Mouse (Mus musculus) neural tube, embryonic 11.5 days (tissue): ENCODE results near the gene Afg1l. TPM values are rescaled to one million over a fixed set of nuclear protein-coding genes. Genes with fewer than 3 reads are reported as not detected.

Source experiments
- ATAC-seq: fragments of 200-750 bp; cut with Nextera tagmentation; 2 replicates; pipeline ENCODE4 v1.8.0; 2017; ENCODE audit warnings: moderate number of reproducible peaks, mild to moderate bottlenecking, moderate TSS enrichment, moderate library complexity; ENCODE audit not compliant: insufficient read depth, low FRiP score, low TSS enrichment
- DNase-seq: peaks from one replicate; pipeline ENCODE4 v3.0.0-alpha.2; 2015; ENCODE audit warnings: low spot score
- H3K27ac ChIP-seq: fragments of 300-500 bp; sonication (generic); 2 replicates; pipeline ENCODE4 v1.5.1; 2014; ENCODE audit warnings: low read depth, mild to moderate bottlenecking, low read length
- H3K27me3 ChIP-seq: fragments of 300-500 bp; sonication (generic); 2 replicates; pipeline ENCODE4 v1.6.1; 2014; ENCODE audit warnings: mild to moderate bottlenecking, low read length, mixed read lengths; ENCODE audit not compliant: control insufficient read depth, insufficient read depth
- H3K36me3 ChIP-seq: fragments of 300-500 bp; sonication (generic); 2 replicates; pipeline ENCODE4 v1.6.1; 2014; ENCODE audit warnings: mild to moderate bottlenecking, low read length, moderate library complexity, mixed read lengths; ENCODE audit not compliant: control insufficient read depth, insufficient read depth
- H3K4me1 ChIP-seq: fragments of 300-500 bp; sonication (generic); 2 replicates; pipeline ENCODE4 v1.6.1; 2014; ENCODE audit warnings: low read length, mixed read lengths; ENCODE audit not compliant: control insufficient read depth, insufficient read depth
- H3K4me2 ChIP-seq: fragments of 300-500 bp; sonication (generic); 2 replicates; pipeline ENCODE4 v1.6.1; 2014; ENCODE audit warnings: low read depth, mild to moderate bottlenecking, moderate library complexity
- H3K4me3 ChIP-seq: fragments of 300-500 bp; sonication (generic); 2 replicates; pipeline ENCODE4 v1.5.1; 2014; ENCODE audit warnings: low read depth, low read length
- H3K9ac ChIP-seq: fragments of 300-500 bp; sonication (generic); 2 replicates; pipeline ENCODE4 v1.6.1; 2014; ENCODE audit warnings: mild to moderate bottlenecking, low read length
- H3K9me3 ChIP-seq: fragments of 300-500 bp; sonication (generic); 2 replicates; pipeline ENCODE4 v1.6.1; 2016; ENCODE audit warnings: low read length; ENCODE audit not compliant: control insufficient read depth
- WGBS: fragments of 180-500 bp; shearing (Covaris S2); extraction: QIAGEN DNeasy Blood & Tissue Kit; methylation state at CpG from one replicate; pipeline ENCODE4 v1.1.7; 2014; 5-methylcytosine and 5-hydroxymethylcytosine counted together
- polyA plus RNA-seq: library from polyadenylated mRNA; unstranded; fragments of >200 nt; fragmentation: Nextera tagmentation; extraction: Ambion mirVana; gene quantifications from 2 replicates; pipeline ENCODE4 v1.2.1, GENCODE M21; 2014

The Afg1l gene
- polyA plus RNA-seq, 1 experiment from 2014 or later, result 5.5 TPM

GRCm38 (mm10) chr10:42265021-42265689 lies 213.2 kb downstream of the Afg1l start:
- 95% methylated on average over 11 of the region's 11 CpGs for WGBS

DNA sequence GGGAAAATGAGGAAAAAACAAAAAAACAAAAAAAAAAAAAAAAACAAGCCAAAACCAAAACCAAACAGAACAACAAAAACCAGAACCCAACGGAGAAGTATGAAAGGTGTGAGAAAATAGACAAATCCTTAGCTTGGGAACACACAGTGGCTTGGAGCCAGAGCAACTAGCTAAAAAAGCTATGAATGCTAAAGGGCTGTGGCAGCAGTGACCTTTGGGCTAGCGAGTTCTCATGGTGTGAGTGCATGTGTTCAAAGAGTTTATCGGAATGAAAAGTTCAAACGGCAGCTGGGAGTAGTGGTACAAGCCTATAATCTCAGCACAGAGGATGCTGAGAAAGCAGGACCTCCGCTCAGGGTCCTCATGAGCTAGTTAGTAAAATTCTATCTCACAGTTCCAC lies 214.2 kb downstream of the Afg1l start:
- H3K27me3 ChIP-seq, result no peaks in the 10 kb centered on the region
- H3K9me3 ChIP-seq, result no peaks in the 10 kb centered on the region
- ATAC-seq (no peak), DNase-seq (no peak)
- no peak overlapping the region for H3K27ac ChIP-seq
- H3K36me3 ChIP-seq, result peaks cover 3% of the 10 kb centered on the region; the same call in 1 of the 2 replicates
- no peak overlapping the region for H3K9ac ChIP-seq
- H3K4me1 ChIP-seq, result no peaks in the 10 kb centered on the region
- WGBS, result 87% methylated on average over 5 of the region's 5 CpGs
- no peak overlapping the region for H3K4me3 ChIP-seq
- H3K4me2 ChIP-seq, result no peak overlapping the region

More at GRCm38 (mm10) chr10:42265021-42265689, 213.2 kb downstream of the Afg1l start:
- no peak for DNase-seq
- Histone ChIP-seq H3K27ac (no peak overlapping the region), H3K4me1 (no peaks in the 10 kb centered on the region; the same call in 1 of the 2 replicates), H3K36me3 (peaks cover 3% of the 10 kb centered on the region; the same call in 1 of the 2 replicates), H3K4me2 (no peak overlapping the region), H3K9ac (no peak overlapping the region), H3K9me3 (no peaks in the 10 kb centered on the region), H3K27me3 (no peaks in the 10 kb centered on the region), H3K4me3 (no peak overlapping the region)
- no peak for ATAC-seq

DNA sequence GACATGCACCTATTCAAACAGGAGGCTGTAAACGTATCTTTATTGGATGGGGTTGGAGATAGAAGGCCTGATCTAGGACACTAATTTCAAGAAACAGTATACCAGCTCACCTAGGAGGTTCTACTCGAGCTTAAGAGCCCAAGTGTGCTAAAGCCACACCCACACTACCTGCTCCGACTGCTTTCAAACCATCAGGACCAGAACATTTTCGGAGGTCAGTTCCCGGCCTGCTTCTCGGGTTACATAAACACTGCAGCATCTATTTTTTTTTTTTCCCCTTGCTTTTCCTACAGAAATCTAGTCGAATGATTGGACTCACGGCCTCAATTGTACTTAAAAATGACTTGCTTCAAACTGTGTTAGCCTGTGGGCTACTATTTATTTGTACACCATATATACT lies 214.7 kb downstream of the Afg1l start:
- ATAC-seq, result no peak

More for the DNA sequence above, 214.7 kb downstream of the Afg1l start:
- Histone ChIP-seq H3K27ac (no peak overlapping the region), H3K27me3 (no peaks in the 10 kb centered on the region), H3K9me3 (no peaks in the 10 kb centered on the region), H3K4me1 (no peaks in the 10 kb centered on the region), H3K36me3 (peaks cover 3% of the 10 kb centered on the region; the same call in 1 of the 2 replicates), H3K4me2 (no peak overlapping the region), H3K4me3 (no peak overlapping the region), H3K9ac (no peak overlapping the region)
- 78% methylated on average over 8 of the region's 8 CpGs for WGBS
- DNase-seq, result no peak

Other genes with a start within 250 kb of the Afg1l start
- 3.9 and 4.9 TPM in 2 replicates for gene Foxo3, start 201.8 kb downstream of the Afg1l start, polyA plus RNA-seq
- 226 TPM in 2 replicates for gene Snx3, start 23.5 kb upstream of the Afg1l start, polyA plus RNA-seq
- not detected in 2 replicates for gene Nr2e1, start 105.1 kb upstream of the Afg1l start, polyA plus RNA-seq
- 16.8 and 19.5 TPM in 2 replicates for gene Ostm1, start 105.3 kb upstream of the Afg1l start, polyA plus RNA-seq